Mouse (Mus musculus) testis, adult 2 months (tissue): Measurements from ENCODE around the gene Atp6v0c.

Experiments used
- CTCF ChIP-seq: fragments of 200-500 bp; IDR thresholded peaks from 2 replicates; pipeline ENCODE4 v1.5.1; 2012; ENCODE audit warnings: low read depth, mild to moderate bottlenecking, inconsistent platforms, low read length, moderate library complexity; ENCODE audit not compliant: control insufficient read depth, insufficient read depth, insufficient replicate concordance
- POLR2A ChIP-seq: fragments of 200-500 bp; IDR thresholded peaks from 2 replicates; pipeline ENCODE4 v1.6.1; 2012; ENCODE audit warnings: low read depth, mild to moderate bottlenecking, inconsistent platforms, low read length, moderate library complexity; ENCODE audit not compliant: control insufficient read depth

GRCm38 (mm10) chr17:24119446-24119845 is 50.1 kb downstream of the Atp6v0c start:
- TF ChIP-seq CTCF, result no peak
- TF ChIP-seq POLR2A, result no peak
